Mouse (Mus musculus): ENCODE results near the gene Zfp367. TPM values are rescaled to one million over a fixed set of nuclear protein-coding genes. Genes with fewer than 3 reads are reported as not detected.
A peak's percentile ranks its signal among the peaks of the same experiment; 100 is the strongest.

Gene Zfp367
- total and polyA plus RNA-seq, 3 experiments: 12.6 to 33.7 (median 23.8) TPM

- peaks cover 0 to 11% of the 10 kb centered on the region in 2 experiments; a peak in 2 of 4 replicates for H3K4me1 ChIP-seq (ENCODE audit: control insufficient read depth in 1 of 2, insufficient read depth in 2 of 2)
- H3K79me2 ChIP-seq (replicated peaks; ENCODE audit: control insufficient read depth, extremely low read depth, insufficient read depth, poor library complexity, severe bottlenecking): peaks cover 7% of the 10 kb centered on the region
- in situ Hi-C loops (cut with MboI; ENCODE audit: low pct_ligation_motif_present, low pct_unique_long_range_greater_than_20kb, low sequenced_read_pairs): no loop called here
- H3K4me2 ChIP-seq (ENCODE audit: insufficient read depth, low read depth, poor library complexity, severe bottlenecking): no peak overlapping the region
- DNase-seq (ENCODE audit: extremely low read depth): no peak
- H3K4me3 ChIP-seq (replicated peaks in 1 of 3; ENCODE audit: low read depth in 2 of 3, low read length in 2 of 3, poor library complexity in 1 of 3): no peak overlapping the region
- no peaks in the 10 kb centered on the region for H3K9me3 ChIP-seq (replicated peaks; ENCODE audit: low read length)
- H3K36me3 ChIP-seq (replicated peaks in 1 of 2; ENCODE audit: control insufficient read depth in 1 of 2, insufficient read depth in 1 of 2, low read length in 1 of 2): no peaks in the 10 kb centered on the region
- H3K27me3 ChIP-seq (replicated peaks): peaks cover 37% of the 10 kb centered on the region
- H3K9ac ChIP-seq (ENCODE audit: insufficient read depth, low read depth): no peak overlapping the region
- dilution Hi-C loops (cut with MboI; ENCODE audit: extremely low pct_ligation_motif_present, extremely low pct_unique_long_range_greater_than_20kb, low sequenced_read_pairs): no loop called here
- TF ChIP-seq UBTF (IDR thresholded peaks at IDR 0.05; ENCODE audit: low read depth, low read length): no peak
- no peak for TF ChIP-seq USF2 (conservative IDR thresholded peaks at IDR 0.05; ENCODE audit: low read depth, low read length)
- no peak for TF ChIP-seq PAX5 (IDR thresholded peaks at IDR 0.05; ENCODE audit: low read length)
- TF ChIP-seq MEF2A (IDR thresholded peaks at IDR 0.05; ENCODE audit: borderline replicate concordance, low read depth, low read length): no peak
- TF ChIP-seq RCOR1 (conservative IDR thresholded peaks at IDR 0.05; ENCODE audit: low read depth, low read length): no peak
- no peak for TF ChIP-seq TBP (conservative IDR thresholded peaks at IDR 0.05; ENCODE audit: low read depth, low read length)
- no peak for TF ChIP-seq CHD1 (IDR thresholded peaks at IDR 0.05; ENCODE audit: low read depth, low read length)
- TF ChIP-seq NRF1 (IDR thresholded peaks at IDR 0.05; ENCODE audit: low read depth, low read length): no peak
- TF ChIP-seq USF1 (IDR thresholded peaks at IDR 0.05; ENCODE audit: low read depth, low read length): no peak
- no peak for TF ChIP-seq SIN3A (IDR thresholded peaks at IDR 0.05; ENCODE audit: low read length)
- no peak for TF ChIP-seq ZC3H11A (IDR thresholded peaks at IDR 0.05; ENCODE audit: low read depth, low read length)
- no peak for TF ChIP-seq ZNF384 (IDR thresholded peaks at IDR 0.05; ENCODE audit: low read depth, low read length)
- no peak for TF ChIP-seq NELFE (IDR thresholded peaks at IDR 0.05; ENCODE audit: low read depth, low read length)
- TF ChIP-seq RAD21 (IDR thresholded peaks at IDR 0.05; ENCODE audit: low read depth, low read length): no peak
- TF ChIP-seq SMC3 (IDR thresholded peaks at IDR 0.05; ENCODE audit: low read depth, low read length): no peak
- no peak for TF ChIP-seq EP300 (IDR thresholded peaks at IDR 0.05; ENCODE audit: low read length)
- no peak for TF ChIP-seq GABPA (IDR thresholded peaks at IDR 0.05; ENCODE audit: insufficient replicate concordance, low read depth, low read length)
- no peak for TF ChIP-seq ETS1 (conservative IDR thresholded peaks at IDR 0.05; ENCODE audit: low read depth, low read length)
- no peak for TF ChIP-seq MXI1 (IDR thresholded peaks at IDR 0.05; ENCODE audit: low read depth, low read length)
- no peak for TF ChIP-seq TCF12 (IDR thresholded peaks at IDR 0.05; ENCODE audit: low read depth, low read length)
- H3K27ac ChIP-seq (ENCODE audit: insufficient read depth, low read depth): no peak overlapping the region
Measured at GRCm38 (mm10) chr13:64156966-64157365, 4.0 kb upstream of the Zfp367 start.

- H3K4me3 ChIP-seq (replicated peaks in 1 of 3; ENCODE audit: low read depth in 2 of 3, low read length in 2 of 3, poor library complexity in 1 of 3): no peak overlapping the region
- no peak overlapping the region for H3K27ac ChIP-seq (ENCODE audit: insufficient read depth, low read depth)
- H3K36me3 ChIP-seq (replicated peaks in 1 of 2; ENCODE audit: control insufficient read depth in 1 of 2, insufficient read depth in 1 of 2, low read length in 1 of 2): peaks cover 0 to 2% of the 10 kb centered on the region in 2 experiments
- dilution Hi-C loops (cut with MboI; ENCODE audit: extremely low pct_ligation_motif_present, extremely low pct_unique_long_range_greater_than_20kb, low sequenced_read_pairs): no loop called here
- no peak overlapping the region for H3K4me2 ChIP-seq (ENCODE audit: insufficient read depth, low read depth, poor library complexity, severe bottlenecking)
- H3K4me1 ChIP-seq (ENCODE audit: control insufficient read depth in 1 of 2, insufficient read depth in 2 of 2): peaks cover 1 to 14% of the 10 kb centered on the region in 2 experiments
- in situ Hi-C loops (cut with MboI; ENCODE audit: low pct_ligation_motif_present, low pct_unique_long_range_greater_than_20kb, low sequenced_read_pairs): no loop called here
- H3K79me2 ChIP-seq (replicated peaks; ENCODE audit: control insufficient read depth, extremely low read depth, insufficient read depth, poor library complexity, severe bottlenecking): peaks cover 24% of the 10 kb centered on the region
- no peaks in the 10 kb centered on the region for H3K9me3 ChIP-seq (replicated peaks; ENCODE audit: low read length)
- peaks cover 29% of the 10 kb centered on the region for H3K27me3 ChIP-seq (replicated peaks)
- TF ChIP-seq BHLHE40 (IDR thresholded peaks at IDR 0.05; ENCODE audit: low read depth, low read length) (no peak), SMC3 (IDR thresholded peaks at IDR 0.05; ENCODE audit: low read depth, low read length) (peak; percentile 19), RAD21 (IDR thresholded peaks at IDR 0.05; ENCODE audit: low read depth, low read length) (no peak; the same call in 1 of the 2 replicates), CTCF (conservative IDR thresholded peaks at IDR 0.05 in 1 of 2, IDR thresholded peaks at IDR 0.05 in 1 of 2; ENCODE audit: low read depth in 2 of 2, low read length in 2 of 2) (peak in 1 of 2 experiments; percentile 43; a peak in 2 of 4 replicates)
- no peak for DNase-seq (ENCODE audit: extremely low read depth)
- H3K9ac ChIP-seq (ENCODE audit: insufficient read depth, low read depth): no peak overlapping the region
Measured at GRCm38 (mm10) chr13:64155171-64155571, 2.2 kb upstream of the Zfp367 start.
